Mouse (Mus musculus): Measurements from ENCODE around the gene Hs2st1. TPM values are rescaled to one million over a fixed set of nuclear protein-coding genes. Genes with fewer than 3 reads are reported as not detected.

Hs2st1 gene
- polyA plus RNA-seq, 1 experiment from 2014 or later, result 18.3 TPM

DNA sequence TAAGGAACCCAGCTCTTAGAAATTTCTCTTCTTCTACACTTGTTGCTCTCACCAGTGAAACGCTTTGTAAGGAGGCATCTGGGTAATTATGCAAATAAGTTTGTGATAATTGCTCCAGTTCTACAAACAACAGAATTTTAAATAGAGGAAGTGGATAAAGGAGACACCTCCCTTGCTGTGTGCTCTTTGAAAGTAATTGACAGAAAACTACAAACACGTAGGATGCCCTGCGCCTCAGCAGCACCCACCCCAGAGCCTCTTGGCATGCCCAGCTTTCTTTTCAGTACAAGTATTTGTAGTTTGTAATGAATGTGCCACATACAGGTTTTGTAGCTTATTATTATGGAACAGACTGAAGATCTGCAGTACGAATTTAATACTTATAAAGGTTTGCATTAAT lies 27.1 kb upstream of the Hs2st1 start:
- DNase-seq (ENCODE audit: low spot score) (peak; percentile 85), ATAC-seq (peak; percentile 85)
- H3K27ac ChIP-seq (ENCODE audit: low read depth, low read length), result no peak overlapping the region
- H3K36me3 ChIP-seq (ENCODE audit: control insufficient read depth, insufficient read depth, low read length), result peaks cover 20% of the 10 kb centered on the region
- no peak overlapping the region for H3K4me3 ChIP-seq (ENCODE audit: low read depth, low read length)
- H3K4me1 ChIP-seq (ENCODE audit: control insufficient read depth, insufficient read depth, low read length), result peaks cover 8% of the 10 kb centered on the region
- no peaks in the 10 kb centered on the region for H3K9me3 ChIP-seq (replicated peaks; ENCODE audit: control insufficient read depth, low read length)
- WGBS, result 8% methylated on average over 4 of the region's 4 CpGs
- no peak overlapping the region for H3K4me2 ChIP-seq (ENCODE audit: low read length)
- H3K9ac ChIP-seq (ENCODE audit: low read length), result no peak overlapping the region
- H3K27me3 ChIP-seq (replicated peaks; ENCODE audit: control insufficient read depth, insufficient read depth, low read length), result no peaks in the 10 kb centered on the region

DNA sequence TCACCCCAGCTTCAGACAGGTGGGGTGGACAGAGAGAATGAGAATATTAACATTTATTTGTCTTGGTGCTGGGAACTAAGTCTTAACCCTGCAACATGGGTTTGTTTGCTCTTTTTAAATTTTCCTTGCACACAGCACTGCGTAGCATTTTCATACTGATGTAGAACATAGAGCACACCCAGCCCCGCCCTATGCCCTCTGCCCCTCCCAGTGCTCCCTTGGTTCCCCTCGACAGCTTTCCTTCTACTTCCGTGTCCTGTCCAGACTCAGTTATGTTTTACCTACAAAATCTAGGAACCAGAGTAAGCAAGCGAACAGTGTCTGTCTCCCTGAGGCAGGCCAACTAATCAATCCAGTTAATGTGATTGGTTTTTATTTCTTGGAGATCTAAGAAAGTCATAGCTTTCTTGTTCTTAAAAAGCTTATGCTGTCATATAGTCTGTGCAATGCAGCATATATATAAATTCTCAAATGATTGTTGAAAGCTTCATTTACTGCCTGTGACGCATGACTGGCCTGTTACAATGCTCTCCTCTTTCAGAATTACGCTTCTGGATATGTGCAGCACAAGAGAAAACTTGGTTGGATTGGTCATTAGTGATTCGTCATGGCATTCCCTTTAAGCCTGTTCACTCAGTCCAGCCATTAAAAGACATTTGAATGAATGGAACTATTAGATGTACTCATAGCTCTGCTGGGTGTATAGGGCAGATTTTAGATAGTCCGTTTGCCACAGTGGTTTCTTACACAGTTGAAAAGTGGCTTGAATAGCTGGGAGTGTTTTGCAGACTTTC lies 23.2 kb upstream of the Hs2st1 start:
- no peak overlapping the region for H3K27ac ChIP-seq (ENCODE audit: low read depth, low read length)
- peaks cover 33% of the 10 kb centered on the region for H3K36me3 ChIP-seq (ENCODE audit: control insufficient read depth, insufficient read depth, low read length)
- no peak overlapping the region for H3K4me2 ChIP-seq (ENCODE audit: low read length)
- H3K4me3 ChIP-seq (ENCODE audit: low read depth, low read length), result no peak overlapping the region
- no peak for ATAC-seq
- DNase-seq (ENCODE audit: low spot score), result peak; percentile 36
- H3K4me1 ChIP-seq (ENCODE audit: control insufficient read depth, insufficient read depth, low read length), result peaks cover 6% of the 10 kb centered on the region
- no peaks in the 10 kb centered on the region for H3K9me3 ChIP-seq (replicated peaks; ENCODE audit: control insufficient read depth, low read length)
- no peaks in the 10 kb centered on the region for H3K27me3 ChIP-seq (replicated peaks; ENCODE audit: control insufficient read depth, insufficient read depth, low read length)
- H3K9ac ChIP-seq (ENCODE audit: low read length), result no peak overlapping the region
- 45% methylated on average over 9 of the region's 9 CpGs for WGBS

DNA sequence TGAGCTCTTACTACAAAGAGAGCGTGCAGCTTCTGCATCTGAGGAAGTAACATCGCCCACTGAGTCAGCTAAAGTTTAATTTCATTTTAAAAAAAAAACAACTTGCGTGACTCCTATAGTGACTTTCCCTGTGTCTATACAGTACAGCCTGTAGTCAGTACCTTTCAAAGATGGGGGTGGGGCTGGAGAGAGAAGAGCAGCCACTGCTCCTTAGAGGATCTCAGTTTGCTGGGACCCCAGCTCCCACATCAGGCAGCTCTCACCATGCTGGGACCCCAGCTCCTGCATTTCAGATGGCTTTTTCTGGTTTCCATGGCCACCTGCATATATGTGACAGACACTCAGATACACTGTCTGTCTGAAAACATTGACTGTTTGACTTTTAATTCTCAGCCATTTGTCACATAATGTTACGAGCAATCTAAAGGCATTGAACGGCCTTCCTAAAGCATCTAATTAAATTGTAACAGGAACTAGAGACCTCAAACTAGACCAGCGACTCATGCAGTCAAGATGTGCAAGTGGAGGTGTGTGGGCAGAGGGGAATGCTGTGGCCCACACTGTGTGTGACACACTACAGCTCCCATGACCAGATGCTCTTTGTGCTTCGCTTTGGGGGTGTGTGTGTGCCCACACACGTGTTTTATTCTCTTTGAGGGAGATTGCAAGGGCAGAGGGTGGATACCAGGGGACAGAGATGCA lies 19.4 kb upstream of the Hs2st1 start:
- Histone ChIP-seq H3K4me1 (ENCODE audit: control insufficient read depth, insufficient read depth, low read length) (no peaks in the 10 kb centered on the region; the same call in 1 of the 2 replicates), H3K9ac (ENCODE audit: low read length) (no peak overlapping the region), H3K4me3 (ENCODE audit: low read depth, low read length) (no peak overlapping the region), H3K9me3 (replicated peaks; ENCODE audit: control insufficient read depth, low read length) (no peaks in the 10 kb centered on the region), H3K27ac (ENCODE audit: low read depth, low read length) (no peak overlapping the region), H3K36me3 (ENCODE audit: control insufficient read depth, insufficient read depth, low read length) (peaks cover 38% of the 10 kb centered on the region), H3K4me2 (ENCODE audit: low read length) (no peak overlapping the region), H3K27me3 (replicated peaks; ENCODE audit: control insufficient read depth, insufficient read depth, low read length) (no peaks in the 10 kb centered on the region)
- WGBS, result 87% methylated on average over 8 of the region's 8 CpGs
- DNase-seq (ENCODE audit: low spot score), result no peak
- ATAC-seq, result no peak

DNA sequence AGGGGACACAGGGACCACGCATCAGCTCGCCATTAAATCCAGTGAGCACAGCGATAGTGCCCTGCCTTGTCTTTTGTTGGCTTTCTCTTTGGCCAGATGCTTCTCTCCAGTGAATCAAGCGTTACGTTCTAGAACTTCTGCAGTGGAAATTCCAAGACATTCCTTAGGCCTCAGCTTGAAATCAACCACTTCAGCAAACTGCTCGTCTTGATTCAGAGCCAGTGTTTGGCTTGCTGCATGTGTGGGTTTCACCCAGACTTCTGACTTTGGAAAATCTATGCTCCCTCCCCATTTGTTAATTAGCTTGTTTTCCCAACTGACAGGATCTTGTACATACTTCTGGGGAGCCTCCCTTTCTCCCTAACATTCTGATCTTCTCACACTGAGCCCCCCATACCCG lies 16.8 kb upstream of the Hs2st1 start:
- no peak overlapping the region for H3K9ac ChIP-seq (ENCODE audit: low read length)
- no peaks in the 10 kb centered on the region for H3K27me3 ChIP-seq (replicated peaks; ENCODE audit: control insufficient read depth, insufficient read depth, low read length)
- H3K36me3 ChIP-seq (ENCODE audit: control insufficient read depth, insufficient read depth, low read length), result peaks cover 38% of the 10 kb centered on the region
- DNase-seq (ENCODE audit: low spot score) (no peak), ATAC-seq (no peak)
- WGBS, result 92% methylated on average over 7 of the region's 7 CpGs
- no peak overlapping the region for H3K27ac ChIP-seq (ENCODE audit: low read depth, low read length)
- H3K9me3 ChIP-seq (replicated peaks; ENCODE audit: control insufficient read depth, low read length), result no peaks in the 10 kb centered on the region
- H3K4me3 ChIP-seq (ENCODE audit: low read depth, low read length), result no peak overlapping the region
- no peaks in the 10 kb centered on the region for H3K4me1 ChIP-seq (ENCODE audit: control insufficient read depth, insufficient read depth, low read length)
- no peak overlapping the region for H3K4me2 ChIP-seq (ENCODE audit: low read length)

DNA sequence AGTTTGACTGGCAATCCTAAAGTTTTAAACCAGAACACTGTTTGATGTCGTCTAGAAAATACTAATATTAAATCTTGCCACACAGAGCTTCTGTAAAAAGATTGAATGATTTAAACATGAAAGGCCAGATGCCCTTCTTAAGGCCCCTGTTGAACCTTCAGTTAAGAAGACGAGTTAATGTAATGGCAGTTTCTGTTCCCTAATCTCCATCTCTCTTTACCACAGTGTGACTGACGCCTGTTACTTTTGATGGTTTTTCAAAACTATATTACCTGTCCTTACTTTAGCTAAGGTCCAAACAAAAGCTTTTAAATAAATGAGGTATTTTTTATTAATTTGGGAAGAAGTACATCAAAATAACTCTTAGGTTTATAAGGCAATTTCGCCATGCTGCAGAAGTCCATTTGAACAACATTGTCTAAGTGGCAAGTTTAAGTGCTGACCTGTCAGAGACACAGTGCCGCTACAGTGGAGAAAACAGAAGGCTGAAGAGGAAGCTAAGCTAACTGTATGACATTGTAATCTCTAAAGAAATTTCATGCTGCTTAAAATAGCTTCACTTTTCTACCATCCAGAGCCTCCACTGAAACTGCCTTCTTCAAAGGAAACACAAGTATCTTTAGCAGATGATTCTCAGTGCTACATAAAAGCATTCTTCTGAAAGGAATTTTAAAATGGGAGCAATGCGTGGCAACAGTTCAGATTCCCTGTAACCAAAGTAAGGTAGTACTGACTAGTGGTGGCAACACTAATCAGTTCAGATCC lies 15.0 kb upstream of the Hs2st1 start:
- H3K9ac ChIP-seq (ENCODE audit: low read length), result no peak overlapping the region
- no peaks in the 10 kb centered on the region for H3K27me3 ChIP-seq (replicated peaks; ENCODE audit: control insufficient read depth, insufficient read depth, low read length)
- H3K36me3 ChIP-seq (ENCODE audit: control insufficient read depth, insufficient read depth, low read length), result peaks cover 32% of the 10 kb centered on the region
- no peak overlapping the region for H3K4me2 ChIP-seq (ENCODE audit: low read length)
- H3K4me1 ChIP-seq (ENCODE audit: control insufficient read depth, insufficient read depth, low read length), result no peaks in the 10 kb centered on the region
- no peaks in the 10 kb centered on the region for H3K9me3 ChIP-seq (replicated peaks; ENCODE audit: control insufficient read depth, low read length)
- DNase-seq (ENCODE audit: low spot score), result no peak
- no peak for ATAC-seq
- no peak overlapping the region for H3K27ac ChIP-seq (ENCODE audit: low read depth, low read length)
- 88% methylated on average over 6 of the region's 6 CpGs for WGBS
- no peak overlapping the region for H3K4me3 ChIP-seq (ENCODE audit: low read depth, low read length)

DNA sequence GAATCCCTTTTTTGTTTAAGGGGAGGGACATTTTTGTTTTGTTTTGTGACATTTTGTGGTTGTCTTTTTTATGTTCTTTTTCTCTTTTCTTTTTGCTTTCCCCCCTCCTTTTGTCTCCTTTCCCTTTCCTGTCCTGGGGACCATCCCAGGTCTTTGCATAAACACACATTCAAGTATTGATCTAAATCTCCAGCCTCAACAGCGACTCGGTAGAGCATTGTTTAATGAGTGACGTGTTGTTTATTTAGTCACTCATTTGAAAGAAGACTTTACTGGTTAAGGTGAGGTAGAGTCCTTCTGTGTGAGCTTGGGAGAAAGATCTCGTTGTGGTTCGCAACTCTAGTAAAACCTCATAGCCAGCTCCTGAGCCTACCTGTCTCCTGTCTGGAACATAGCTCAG lies 13.8 kb upstream of the Hs2st1 start:
- 61% methylated on average over 5 of the region's 5 CpGs for WGBS
- no peak overlapping the region for H3K9ac ChIP-seq (ENCODE audit: low read length)
- H3K27ac ChIP-seq (ENCODE audit: low read depth, low read length), result no peak overlapping the region
- H3K27me3 ChIP-seq (replicated peaks; ENCODE audit: control insufficient read depth, insufficient read depth, low read length), result no peaks in the 10 kb centered on the region
- H3K36me3 ChIP-seq (ENCODE audit: control insufficient read depth, insufficient read depth, low read length), result peaks cover 43% of the 10 kb centered on the region
- H3K9me3 ChIP-seq (replicated peaks; ENCODE audit: control insufficient read depth, low read length), result no peaks in the 10 kb centered on the region
- no peak overlapping the region for H3K4me2 ChIP-seq (ENCODE audit: low read length)
- no peak for ATAC-seq
- no peaks in the 10 kb centered on the region for H3K4me1 ChIP-seq (ENCODE audit: control insufficient read depth, insufficient read depth, low read length)
- DNase-seq (ENCODE audit: low spot score), result no peak
- H3K4me3 ChIP-seq (ENCODE audit: low read depth, low read length), result no peak overlapping the region

DNA sequence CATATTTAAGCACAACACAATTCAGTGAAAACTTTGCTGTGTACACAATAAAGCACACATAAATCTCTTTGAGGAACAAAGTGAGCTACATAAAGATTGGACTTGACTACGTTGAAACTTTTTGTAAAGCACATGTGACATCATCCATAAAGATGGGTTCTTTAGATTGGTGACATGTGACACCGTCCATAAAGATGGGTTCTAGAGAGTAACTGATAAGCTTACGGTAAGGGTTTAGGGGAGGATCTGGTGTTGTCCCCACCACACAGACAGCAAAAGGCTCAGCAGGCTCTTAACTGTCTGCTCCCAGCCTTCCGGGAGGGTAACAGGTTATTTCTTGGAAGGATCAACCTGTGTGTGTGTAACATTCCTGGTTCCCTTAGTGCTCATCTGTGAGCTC lies 12.3 kb upstream of the Hs2st1 start:
- DNase-seq (ENCODE audit: low spot score) (no peak), ATAC-seq (no peak)
- H3K9ac ChIP-seq (ENCODE audit: low read length), result no peak overlapping the region
- no peaks in the 10 kb centered on the region for H3K27me3 ChIP-seq (replicated peaks; ENCODE audit: control insufficient read depth, insufficient read depth, low read length)
- 97% methylated on average over 4 of the region's 4 CpGs for WGBS
- no peaks in the 10 kb centered on the region for H3K9me3 ChIP-seq (replicated peaks; ENCODE audit: control insufficient read depth, low read length)
- no peaks in the 10 kb centered on the region for H3K4me1 ChIP-seq (ENCODE audit: control insufficient read depth, insufficient read depth, low read length)
- no peak overlapping the region for H3K27ac ChIP-seq (ENCODE audit: low read depth, low read length)
- H3K4me3 ChIP-seq (ENCODE audit: low read depth, low read length), result no peak overlapping the region
- no peak overlapping the region for H3K4me2 ChIP-seq (ENCODE audit: low read length)
- peaks cover 50% of the 10 kb centered on the region for H3K36me3 ChIP-seq (ENCODE audit: control insufficient read depth, insufficient read depth, low read length)

DNA sequence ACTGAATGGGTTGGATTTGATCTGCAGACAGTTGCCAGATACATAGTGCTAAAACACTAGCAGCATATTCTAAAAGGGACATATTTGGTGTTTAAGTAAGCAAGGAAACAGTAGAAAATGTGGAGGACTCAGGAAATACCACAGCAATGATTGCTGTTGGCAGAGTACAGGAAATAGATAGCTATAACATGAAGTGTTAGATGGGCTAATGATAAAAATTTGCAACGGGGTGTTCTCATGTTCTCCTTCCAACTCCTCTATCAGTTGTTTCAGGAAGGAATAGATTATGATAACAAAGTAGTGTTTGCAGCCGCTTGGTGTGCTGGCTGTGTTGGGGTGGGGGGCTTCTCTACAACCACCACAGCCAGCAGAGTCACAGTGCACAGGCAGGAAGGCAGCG lies 11.9 kb upstream of the Hs2st1 start:
- Histone ChIP-seq H3K9me3 (replicated peaks; ENCODE audit: control insufficient read depth, low read length) (no peaks in the 10 kb centered on the region), H3K4me1 (ENCODE audit: control insufficient read depth, insufficient read depth, low read length) (no peaks in the 10 kb centered on the region), H3K4me3 (ENCODE audit: low read depth, low read length) (no peak overlapping the region), H3K9ac (ENCODE audit: low read length) (no peak overlapping the region), H3K27me3 (replicated peaks; ENCODE audit: control insufficient read depth, insufficient read depth, low read length) (no peaks in the 10 kb centered on the region), H3K4me2 (ENCODE audit: low read length) (no peak overlapping the region), H3K27ac (ENCODE audit: low read depth, low read length) (no peak overlapping the region), H3K36me3 (ENCODE audit: control insufficient read depth, insufficient read depth, low read length) (peaks cover 47% of the 10 kb centered on the region)
- ATAC-seq (no peak), DNase-seq (ENCODE audit: low spot score) (no peak)
- 96% methylated on average over 3 of the region's 3 CpGs for WGBS
